Mouse (Mus musculus) limb, embryonic 15.5 days (tissue): ENCODE measurements around the gene Ovch2. TPM values are rescaled to one million over a fixed set of nuclear protein-coding genes. Genes with fewer than 3 reads are reported as not detected.
A peak's percentile ranks its signal among the peaks of the same experiment; 100 is the strongest.
"Not testable (repeated sequence)": the region's sequence is repeated elsewhere in the genome, so short reads cannot be mapped to it uniquely, and the experiment has no call there.

Source experiments
- ATAC-seq: fragments of 200-750 bp; cut with Nextera tagmentation; 2 replicates; pipeline ENCODE4 v1.8.0; 2017; ENCODE audit warnings: low read depth, moderate TSS enrichment; ENCODE audit not compliant: insufficient number of reproducible peaks, low FRiP score, low TSS enrichment
- H3K27ac ChIP-seq: fragments of 300-500 bp; sonication (generic); 2 replicates; pipeline ENCODE4 v1.5.1; 2015; ENCODE audit warnings: moderate library complexity, mild to moderate bottlenecking, inconsistent platforms
- H3K27me3 ChIP-seq: fragments of 300-500 bp; sonication (generic); 2 replicates; pipeline ENCODE4 v1.6.1; 2015; ENCODE audit warnings: inconsistent platforms
- H3K36me3 ChIP-seq: fragments of 300-500 bp; sonication (generic); 2 replicates; pipeline ENCODE4 v1.6.1; 2015; ENCODE audit warnings: inconsistent platforms
- H3K4me1 ChIP-seq: fragments of 300-500 bp; sonication (generic); 2 replicates; pipeline ENCODE4 v1.6.1; 2015; ENCODE audit warnings: inconsistent platforms
- H3K4me2 ChIP-seq: fragments of 300-500 bp; sonication (generic); 2 replicates; pipeline ENCODE4 v1.6.1; 2015; ENCODE audit warnings: mild to moderate bottlenecking, inconsistent platforms
- H3K4me3 ChIP-seq: fragments of 300-500 bp; sonication (generic); 2 replicates; pipeline ENCODE4 v1.5.1; 2015; ENCODE audit warnings: mild to moderate bottlenecking, inconsistent platforms
- H3K9ac ChIP-seq: fragments of 300-500 bp; sonication (generic); 2 replicates; pipeline ENCODE4 v1.6.1; 2015; ENCODE audit warnings: inconsistent platforms
- H3K9me3 ChIP-seq: fragments of 300-500 bp; sonication (generic); 2 replicates; pipeline ENCODE4 v1.6.1; 2016; ENCODE audit warnings: inconsistent platforms
- WGBS: fragments of 180-500 bp; shearing (Covaris S2); methylation state at CpG from one replicate; pipeline ENCODE4 v1.1.7; 2015; 5-methylcytosine and 5-hydroxymethylcytosine counted together
- polyA plus RNA-seq: library from polyadenylated mRNA; unstranded; fragments of >200 nt; fragmentation: Nextera tagmentation; extraction: Ambion mirVana; gene quantifications from 2 replicates; pipeline ENCODE4 v1.2.1, GENCODE M21; 2015

Gene Ovch2
- not detected in 2 replicates for polyA plus RNA-seq

GRCm38 (mm10) chr7:107801108-107801507 lies at the start of gene Ovch2:
Gene Ovch2, minus strand, starts transcription at chr7:107801208.
- Histone ChIP-seq H3K27ac (peak within 1 kb of the TSS; percentile 35; the same call in 1 of the 2 replicates), H3K27me3 (no peaks in the 10 kb centered on the region), H3K9me3 (no peaks in the 10 kb centered on the region), H3K4me2 (no peak within 1 kb of the TSS), H3K4me1 (peaks cover 2% of the 10 kb centered on the region; the same call in 1 of the 2 replicates), H3K9ac (no peak within 1 kb of the TSS), H3K4me3 (no peak within 1 kb of the TSS), H3K36me3 (no peaks in the 10 kb centered on the region)
- no peak for ATAC-seq
- 87% methylated on average over 2 of the region's 2 CpGs for WGBS

GRCm38 (mm10) chr7:107847390-107847789 lies 46.4 kb upstream of the Ovch2 start, which contains the start of gene Olfr470:
Gene Olfr470, minus strand, starts transcription at chr7:107847490.
- not testable (repeated sequence) for H3K4me1 ChIP-seq, H3K36me3 ChIP-seq, H3K27ac ChIP-seq, ATAC-seq, H3K4me3 ChIP-seq, H3K9me3 ChIP-seq, H3K9ac ChIP-seq, H3K27me3 ChIP-seq, H3K4me2 ChIP-seq
- WGBS: 87% methylated on average over 1 of the region's 1 CpGs

GRCm38 (mm10) chr7:107841719-107842118 lies 40.7 kb upstream of the Ovch2 start:
- no peaks in the 10 kb centered on the region for H3K9me3 ChIP-seq
- no peaks in the 10 kb centered on the region for H3K27me3 ChIP-seq
- H3K4me1 ChIP-seq: no peaks in the 10 kb centered on the region
- no peak overlapping the region for H3K4me2 ChIP-seq
- H3K36me3 ChIP-seq: no peaks in the 10 kb centered on the region
- H3K4me3 ChIP-seq: no peak overlapping the region
- no peak overlapping the region for H3K9ac ChIP-seq
- 74% methylated on average over 1 of the region's 1 CpGs for WGBS
- ATAC-seq: no peak
- H3K27ac ChIP-seq: no peak overlapping the region

- not testable (repeated sequence) for H3K9ac ChIP-seq, H3K4me3 ChIP-seq, H3K27ac ChIP-seq, ATAC-seq, H3K27me3 ChIP-seq, H3K4me2 ChIP-seq, H3K36me3 ChIP-seq, H3K4me1 ChIP-seq, H3K9me3 ChIP-seq
These were observed 24.4 kb upstream of the Ovch2 start, which contains the start of gene Olfr469 for GRCm38 (mm10) chr7:107825441-107825840. Gene Olfr469, minus strand, starts transcription at chr7:107825541.

GRCm38 (mm10) chr7:107823867-107824266 lies 22.9 kb upstream of the Ovch2 start:
- not testable (repeated sequence) for H3K4me3 ChIP-seq, H3K27me3 ChIP-seq, H3K36me3 ChIP-seq, H3K9ac ChIP-seq, H3K4me1 ChIP-seq, H3K4me2 ChIP-seq, H3K27ac ChIP-seq, ATAC-seq, H3K9me3 ChIP-seq
- WGBS: 64% methylated on average over 2 of the region's 2 CpGs

GRCm38 (mm10) chr7:107819442-107819841 lies 18.4 kb upstream of the Ovch2 start:
- Histone ChIP-seq H3K9ac (no peak overlapping the region), H3K4me2 (no peak overlapping the region), H3K4me1 (no peaks in the 10 kb centered on the region), H3K4me3 (no peak overlapping the region), H3K27ac (no peak overlapping the region), H3K9me3 (no peaks in the 10 kb centered on the region), H3K36me3 (no peaks in the 10 kb centered on the region), H3K27me3 (no peaks in the 10 kb centered on the region)
- no peak for ATAC-seq

- ATAC-seq: no peak
- no peaks in the 10 kb centered on the region for H3K36me3 ChIP-seq
These were observed 11.0 kb upstream of the Ovch2 start, which contains the start of gene Olfr467 for GRCm38 (mm10) chr7:107811963-107812362. Gene Olfr467, plus strand, starts transcription at chr7:107812263.

GRCm38 (mm10) chr7:107802138-107802537 lies 1.1 kb upstream of the Ovch2 start:
- ATAC-seq: no peak

More at GRCm38 (mm10) chr7:107811963-107812362, 11.0 kb upstream of the Ovch2 start, which contains the start of gene Olfr467:
- H3K4me3 ChIP-seq: no peak within 1 kb of the TSS
- H3K27me3 ChIP-seq: no peaks in the 10 kb centered on the region
- H3K27ac ChIP-seq: no peak within 1 kb of the TSS
- no peaks in the 10 kb centered on the region for H3K9me3 ChIP-seq
- H3K4me2 ChIP-seq: no peak within 1 kb of the TSS
- H3K4me1 ChIP-seq: no peaks in the 10 kb centered on the region
- no peak within 1 kb of the TSS for H3K9ac ChIP-seq

GRCm38 (mm10) chr7:107796500-107796899 lies 4.5 kb downstream of the Ovch2 start:
- 83% methylated on average over 2 of the region's 2 CpGs for WGBS
- Histone ChIP-seq H3K36me3 (no peaks in the 10 kb centered on the region), H3K9ac (no peak overlapping the region), H3K27ac (no peak overlapping the region), H3K4me3 (no peak overlapping the region), H3K4me1 (no peaks in the 10 kb centered on the region), H3K4me2 (no peak overlapping the region), H3K9me3 (no peaks in the 10 kb centered on the region), H3K27me3 (no peaks in the 10 kb centered on the region)
- no peak for ATAC-seq

More at GRCm38 (mm10) chr7:107802138-107802537, 1.1 kb upstream of the Ovch2 start:
- WGBS: 33% methylated on average over 3 of the region's 3 CpGs
- Histone ChIP-seq H3K4me3 (no peak overlapping the region), H3K9me3 (no peaks in the 10 kb centered on the region), H3K27me3 (no peaks in the 10 kb centered on the region), H3K4me2 (no peak overlapping the region), H3K36me3 (no peaks in the 10 kb centered on the region), H3K4me1 (peaks cover 2% of the 10 kb centered on the region; the same call in 1 of the 2 replicates), H3K27ac (peak overlapping the region; percentile 35; the same call in 1 of the 2 replicates), H3K9ac (no peak overlapping the region)

- Histone ChIP-seq H3K27me3 (no peaks in the 10 kb centered on the region), H3K4me2 (no peak overlapping the region), H3K36me3 (no peaks in the 10 kb centered on the region), H3K4me1 (no peaks in the 10 kb centered on the region), H3K9ac (no peak overlapping the region), H3K4me3 (no peak overlapping the region), H3K9me3 (no peaks in the 10 kb centered on the region), H3K27ac (no peak overlapping the region)
- WGBS: 60% methylated on average over 3 of the region's 3 CpGs
- no peak for ATAC-seq
These were observed 12.9 kb downstream of the Ovch2 start for GRCm38 (mm10) chr7:107787977-107788620.

GRCm38 (mm10) chr7:107779611-107780010 lies 21.4 kb downstream of the Ovch2 start:
- WGBS: 39% methylated on average over 4 of the region's 4 CpGs
- H3K27me3 ChIP-seq: no peaks in the 10 kb centered on the region
- H3K9me3 ChIP-seq: no peaks in the 10 kb centered on the region

GRCm38 (mm10) chr7:107778216-107778615 lies 22.8 kb downstream of the Ovch2 start:
- WGBS: 78% methylated on average over 1 of the region's 1 CpGs
- Histone ChIP-seq H3K4me1 (no peaks in the 10 kb centered on the region), H3K4me2 (no peak overlapping the region), H3K9me3 (no peaks in the 10 kb centered on the region), H3K36me3 (no peaks in the 10 kb centered on the region), H3K27me3 (no peaks in the 10 kb centered on the region), H3K27ac (no peak overlapping the region), H3K4me3 (no peak overlapping the region), H3K9ac (no peak overlapping the region)
- ATAC-seq: no peak

More at GRCm38 (mm10) chr7:107779611-107780010, 21.4 kb downstream of the Ovch2 start:
- H3K27ac ChIP-seq: no peak overlapping the region
- no peak overlapping the region for H3K4me2 ChIP-seq
- H3K9ac ChIP-seq: no peak overlapping the region
- no peak overlapping the region for H3K4me3 ChIP-seq
- no peaks in the 10 kb centered on the region for H3K4me1 ChIP-seq
- no peak for ATAC-seq
- no peaks in the 10 kb centered on the region for H3K36me3 ChIP-seq
